Mouse (Mus musculus): ENCODE measurements around the gene Pla2g12b. TPM values are rescaled to one million over a fixed set of nuclear protein-coding genes. Genes with fewer than 3 reads are reported as not detected.

Pla2g12b gene
- polyA plus RNA-seq (2012; rRNA removed): 20.6 and 24.6 TPM in 2 replicates

GRCm38 (mm10) chr10:59402899-59403792, at the start of gene Pla2g12b:
Gene Pla2g12b (plus strand): TSS chr10:59403660.

GRCm38 (mm10) chr10:59395461-59395860, 8.0 kb upstream of the Pla2g12b start, which contains the start of gene Gm10273:
Gene Gm10273 (plus strand): TSS chr10:59395632.

GRCm38 (mm10) chr10:59441735-59442134, 38.3 kb downstream of the Pla2g12b start, which contains the start of gene Oit3:
Gene Oit3 (minus strand): TSS chr10:59441778.

Other genes starting within 250 kb of the Pla2g12b start
- 8.5 and 9.0 TPM in 2 replicates for gene Sept10, start 181.8 kb upstream of the Pla2g12b start, polyA plus RNA-seq (2012; rRNA removed)
- gene Sowahc, start 181.7 kb upstream of the Pla2g12b start, polyA plus RNA-seq (2012; rRNA removed): 0.93 and 1.0 TPM in 2 replicates
- gene P4ha1, start 80.4 kb upstream of the Pla2g12b start, polyA plus RNA-seq (2012; rRNA removed): 5.9 and 6.0 TPM in 2 replicates
- 4.8 and 6.7 TPM in 2 replicates for gene Gm10273, start 8.0 kb upstream of the Pla2g12b start, polyA plus RNA-seq (2012; rRNA removed)
- 14.3 and 16.2 TPM in 2 replicates for gene Oit3, start 38.1 kb downstream of the Pla2g12b start, polyA plus RNA-seq (2012; rRNA removed)
- gene Gm10322, start 212.4 kb downstream of the Pla2g12b start, polyA plus RNA-seq (2012; rRNA removed): not detected in 2 replicates
- gene Mcu, start 213.0 kb downstream of the Pla2g12b start, polyA plus RNA-seq (2012; rRNA removed): 3.6 and 3.8 TPM in 2 replicates

All from liver, embryonic 14 days (tissue).